Mouse (Mus musculus) spleen, adult 2 months (tissue): ENCODE data around the gene Sorcs3.

Experiments
- CTCF ChIP-seq: fragments of 200-500 bp; IDR thresholded peaks from 2 replicates; pipeline ENCODE4 v1.5.1; 2011; ENCODE audit warnings: mild to moderate bottlenecking, inconsistent platforms; ENCODE audit not compliant: insufficient read depth, insufficient read length, insufficient replicate concordance; ENCODE audit errors: extremely low read depth
- POLR2A ChIP-seq: fragments of 200-500 bp; IDR thresholded peaks from 2 replicates; pipeline ENCODE4 v1.6.1; 2011; ENCODE audit warnings: low read depth, low read length, inconsistent platforms

DNA sequence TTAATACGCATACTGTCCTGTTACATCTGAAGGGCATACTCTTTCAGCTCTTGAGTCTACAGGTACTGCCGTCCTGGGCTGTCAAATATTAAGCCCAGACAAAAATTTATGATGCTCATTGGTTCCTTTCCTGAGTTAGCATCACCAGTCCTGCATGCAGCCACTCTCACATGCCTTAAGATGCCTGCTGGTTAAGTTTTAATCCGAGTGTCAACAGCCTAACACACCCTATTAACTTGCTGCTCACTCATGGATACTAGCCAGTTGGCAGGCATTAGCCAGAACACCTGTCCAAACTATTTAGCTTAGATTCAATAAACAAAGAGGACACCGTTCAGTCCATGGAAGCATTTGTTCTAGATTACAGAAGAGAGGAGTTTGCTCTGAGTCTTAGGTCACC lies 202.4 kb downstream of the Sorcs3 start:
- TF ChIP-seq POLR2A (no peak), CTCF (no peak)
